Mouse (Mus musculus) gastrocnemius, postnatal 36 days (tissue): ENCODE results near the gene Kank2. TPM values are rescaled to one million over a fixed set of nuclear protein-coding genes. Genes with fewer than 3 reads are reported as not detected.
A peak's percentile ranks its signal among the peaks of the same experiment; 100 is the strongest.

ENCODE experiments used
- DNase-seq, 2 experiments: peaks; one replicate each; pipeline ENCODE4 v3.0.0; 2022
- intact Hi-C: fragments of 180-260 bp; cut with DNase I; formaldehyde crosslinking; loops from one replicate; pipeline ENCODE4 v1.15.1; 2025
- microRNA-seq, 2 experiments: library from miRNA; unstranded; fragments of <30 nt; microRNA quantifications; one replicate each; pipeline ENCODE4 v1.2.0; 2021
- total RNA-seq, 2 experiments: library from RNA; stranded (reverse); gene quantifications; 2 replicates each; pipeline ENCODE4 v1.2.3; 2021

Kank2 gene
- total RNA-seq, 2 experiments from 2014 or later = 12.7 to 13.3 TPM

DNA sequence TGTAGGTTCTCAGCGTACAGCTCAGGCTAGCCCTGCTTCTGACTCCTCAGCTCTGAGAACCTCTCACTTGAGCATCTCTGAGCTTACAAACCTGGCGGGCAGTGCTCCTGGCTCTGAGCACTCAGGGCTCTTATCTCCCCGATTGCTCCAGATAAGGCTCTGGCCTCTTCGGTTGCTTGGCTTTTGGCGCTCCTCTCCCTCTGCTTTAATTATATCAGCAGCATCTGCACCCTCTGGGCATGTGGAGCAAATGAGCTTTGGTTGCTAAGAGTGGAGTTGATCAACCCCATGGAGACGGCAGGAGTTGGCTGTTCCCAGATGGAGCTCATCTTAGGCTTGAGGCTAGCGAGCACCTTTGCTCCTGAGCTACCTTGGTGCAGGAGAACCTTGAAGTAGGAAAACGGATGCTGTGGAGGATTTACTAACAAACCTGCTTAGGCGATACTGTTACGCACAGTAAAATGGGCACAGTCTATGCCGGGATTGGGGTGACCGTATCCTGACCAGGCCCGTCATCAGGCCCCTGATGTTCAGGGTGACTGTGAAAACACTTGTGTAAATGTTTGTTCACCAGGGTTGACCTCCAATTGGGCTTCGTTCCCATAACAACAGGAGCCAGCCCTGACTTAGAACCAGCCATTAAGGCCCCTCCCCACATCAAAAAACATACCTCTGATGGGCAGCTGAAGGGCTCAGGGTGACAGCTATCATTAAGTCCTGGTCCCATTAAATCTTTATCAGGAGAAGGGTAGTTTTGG is 72.1 kb downstream of the Kank2 start:
- DNase-seq = no peak
- intact Hi-C loops = no loop called here

DNA sequence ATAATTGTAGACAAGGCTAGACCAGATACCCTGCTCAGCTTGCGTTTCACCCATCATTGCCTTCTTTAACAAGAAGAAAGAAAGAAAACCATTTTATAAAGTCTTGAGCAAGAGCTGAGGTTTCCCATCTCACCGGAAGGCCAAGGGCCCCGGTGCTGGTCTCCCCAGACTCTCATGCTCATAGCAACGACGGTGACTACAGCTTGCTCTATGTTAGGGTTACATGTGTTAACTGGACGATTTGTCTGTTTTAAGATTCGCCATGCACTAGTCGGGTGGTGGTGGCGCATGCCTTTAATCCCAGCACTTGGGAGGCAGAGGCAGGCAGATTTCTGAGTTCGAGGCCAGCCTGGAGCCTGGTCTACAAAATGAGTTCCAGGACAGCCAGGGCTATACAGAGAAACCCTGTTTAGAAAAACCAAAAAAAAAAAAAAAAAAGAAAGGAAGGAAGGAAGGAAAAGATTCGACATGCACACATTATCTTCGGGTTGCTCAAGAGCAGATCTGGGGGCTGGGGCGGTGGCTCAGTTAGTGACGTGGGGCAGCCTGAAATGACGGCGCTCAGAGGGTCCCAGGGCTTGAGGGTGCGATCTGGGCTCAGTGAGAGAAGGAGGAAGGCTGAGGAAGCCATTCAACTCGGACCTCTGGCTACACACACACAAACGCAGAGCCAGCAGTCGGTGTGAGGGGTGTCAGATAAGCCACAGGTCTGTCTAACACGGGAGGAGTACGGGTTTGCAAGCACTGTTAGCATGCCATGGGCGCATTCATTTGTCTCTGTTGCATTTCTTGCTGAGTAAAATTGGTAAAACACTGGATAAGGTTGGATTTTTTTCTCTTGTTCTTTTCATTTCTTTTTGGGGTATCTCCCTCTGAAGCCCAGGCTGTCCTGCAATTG is 73.1 kb downstream of the Kank2 start:
- no peak for DNase-seq
- intact Hi-C loops = no loop called here

- peak; percentile 80 to 89 for DNase-seq
- intact Hi-C loops = no loop called here
Measured at GRCm38 (mm10) chr9:21724147-21724536, 74.4 kb downstream of the Kank2 start.

DNA sequence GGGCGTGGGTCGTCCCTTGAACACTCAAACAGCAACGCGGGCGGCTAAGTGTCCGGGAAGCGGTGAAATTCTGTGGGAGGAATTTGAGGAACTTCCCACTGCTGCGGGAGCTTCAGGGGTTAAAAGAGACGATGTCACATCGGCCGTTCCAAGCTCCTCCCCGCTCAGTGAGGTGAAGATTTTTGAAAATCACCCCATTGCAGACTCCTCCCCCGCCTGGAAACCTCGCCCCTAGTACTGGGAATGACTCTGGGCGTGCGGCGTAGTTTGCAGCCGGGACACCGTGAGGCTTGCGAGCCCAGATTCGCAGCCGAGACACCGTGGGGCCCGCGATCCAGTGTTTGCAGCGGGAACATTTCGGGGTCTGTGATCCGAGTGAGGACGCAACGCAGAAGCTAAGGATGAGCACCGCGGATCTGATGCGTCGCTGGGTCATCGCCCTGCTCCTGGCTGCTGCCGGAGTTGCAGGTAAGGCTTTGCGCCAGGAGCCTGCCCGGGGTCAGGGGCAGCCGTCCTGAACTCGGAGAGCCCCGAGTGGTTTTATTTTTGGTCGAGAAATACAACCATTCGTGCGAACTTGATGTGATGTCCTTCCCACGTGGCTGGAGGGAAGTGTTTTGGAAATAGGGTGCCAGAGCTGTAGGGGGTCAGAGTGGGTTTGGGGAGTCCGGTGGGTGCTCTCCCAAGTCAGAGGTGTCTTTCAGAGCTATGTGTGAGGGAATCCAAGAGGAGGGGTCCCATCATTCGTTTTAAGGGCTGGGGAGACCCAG is 75.0 kb downstream of the Kank2 start, which contains the start of gene Ldlr:
Gene Ldlr (plus strand): TSS at position 107 of the 770 bp plus-strand sequence.
- peak; percentile 76 to 79 for DNase-seq
- intact Hi-C loops = no loop called here

- intact Hi-C loops = no loop called here
- peak in 1 of 2 experiments; percentile 37 for DNase-seq
Measured at GRCm38 (mm10) chr9:21721036-21721435, 77.5 kb downstream of the Kank2 start.

GRCm38 (mm10) chr9:21717015-21717414 is 81.5 kb downstream of the Kank2 start:
- intact Hi-C loops = no loop called here
- DNase-seq = no peak

Small RNA genes within 50 kb of the gene (microRNA-seq; reads per million reads assigned to microRNA genes)
- 3.0 to 4.3 reads per million in 2 experiments for gene Mir7083

Other genes starting within 250 kb of the Kank2 start
- 10 to 100 TPM; 41.8 to 44.7 TPM for gene Timm29, start 206.0 kb downstream of the Kank2 start, total RNA-seq
- gene Yipf2, start 205.9 kb downstream of the Kank2 start, total RNA-seq = 1 to 10 TPM; 3.7 to 4.6 TPM
- gene Smarca4, start 182.6 kb downstream of the Kank2 start, total RNA-seq = 10 to 100 TPM; 38.6 to 40.3 TPM
- 1 to 10 TPM; 2.4 to 3.5 TPM for gene Ldlr, start 75.3 kb downstream of the Kank2 start, total RNA-seq
- 1 to 10 TPM in 1 of 2 experiments, under 1 TPM in 1; 0.64 to 1.8 TPM for gene Spc24, start 38.4 kb downstream of the Kank2 start, total RNA-seq
- not detected for gene Angptl8, start 36.8 kb upstream of the Kank2 start, total RNA-seq
- gene Dock6, start 53.9 kb upstream of the Kank2 start, total RNA-seq = 10 to 100 TPM; 10.1 to 12.5 TPM
- 1 to 10 TPM; 2.3 to 4.1 TPM for gene Rab3d, start 119.4 kb upstream of the Kank2 start, total RNA-seq
- gene Ccdc159, start 128.7 kb upstream of the Kank2 start, total RNA-seq = under 1 TPM in 1 of 2 experiments, not detected in 1; 0.30 TPM
- 10 to 100 TPM in 1 of 2 experiments, 1 to 10 TPM in 1; 7.8 to 10.5 TPM for gene Tmem205, start 128.8 kb upstream of the Kank2 start, total RNA-seq
- under 1 TPM; 0.49 to 0.64 TPM for gene Plppr2, start 138.3 kb upstream of the Kank2 start, total RNA-seq
- gene Swsap1, start 157.0 kb upstream of the Kank2 start, total RNA-seq = 1 to 10 TPM; 1.4 to 2.2 TPM
- under 1 TPM; 0.23 to 0.59 TPM for gene Epor, start 164.8 kb upstream of the Kank2 start, total RNA-seq
- under 1 TPM; 0.28 to 0.42 TPM for gene Rgl3, start 190.7 kb upstream of the Kank2 start, total RNA-seq
- under 1 TPM in 1 of 2 experiments, not detected in 1; 0.25 TPM for gene Ccdc151, start 203.9 kb upstream of the Kank2 start, total RNA-seq
- gene Prkcsh, start 204.1 kb upstream of the Kank2 start, total RNA-seq = 10 to 100 TPM; 27.4 to 27.6 TPM